Mouse (Mus musculus) limb, embryonic 14.5 days (tissue): ENCODE measurements around the gene Pigp. TPM values are rescaled to one million over a fixed set of nuclear protein-coding genes. Genes with fewer than 3 reads are reported as not detected.
A peak's percentile ranks its signal among the peaks of the same experiment; 100 is the strongest.

ENCODE experiments used
- ATAC-seq: fragments of 200-750 bp; cut with Nextera tagmentation; 2 replicates; pipeline ENCODE4 v1.8.0; 2017; ENCODE audit warnings: low read depth, moderate number of reproducible peaks, moderate TSS enrichment; ENCODE audit not compliant: low FRiP score
- DNase-seq: peaks from one replicate; pipeline ENCODE4 v3.0.0-alpha.2; 2015; ENCODE audit warnings: low spot score
- H3K27ac ChIP-seq: fragments of 300-500 bp; sonication (generic); replicated peaks from 2 replicates; pipeline ENCODE4 v1.5.1; 2014; ENCODE audit warnings: low read depth, mild to moderate bottlenecking, low read length, moderate library complexity, mixed read lengths
- H3K27me3 ChIP-seq: fragments of 300-500 bp; sonication (generic); 2 replicates; pipeline ENCODE4 v1.6.1; 2014; ENCODE audit warnings: low read length, mixed read lengths; ENCODE audit not compliant: control insufficient read depth, insufficient read depth
- H3K36me3 ChIP-seq: fragments of 300-500 bp; sonication (generic); 2 replicates; pipeline ENCODE4 v1.6.1; 2014; ENCODE audit warnings: mild to moderate bottlenecking, low read length, moderate library complexity, mixed read lengths; ENCODE audit not compliant: control insufficient read depth, insufficient read depth
- H3K4me1 ChIP-seq: fragments of 300-500 bp; sonication (generic); 2 replicates; pipeline ENCODE4 v1.6.1; 2014; ENCODE audit warnings: antibody characterized with exemption, low read length, mixed read lengths; ENCODE audit not compliant: control insufficient read depth, insufficient read depth
- H3K4me2 ChIP-seq: fragments of 300-500 bp; sonication (generic); replicated peaks from 2 replicates; pipeline ENCODE4 v1.6.1; 2014; ENCODE audit warnings: low read depth, mild to moderate bottlenecking, low read length, moderate library complexity; ENCODE audit not compliant: severe bottlenecking
- H3K4me3 ChIP-seq: fragments of 300-500 bp; sonication (generic); replicated peaks from 2 replicates; pipeline ENCODE4 v1.5.1; 2014; ENCODE audit warnings: low read length
- H3K9ac ChIP-seq: fragments of 300-500 bp; sonication (generic); 2 replicates; pipeline ENCODE4 v1.6.1; 2014; ENCODE audit warnings: mild to moderate bottlenecking, low read depth, low read length, moderate library complexity; ENCODE audit not compliant: severe bottlenecking
- H3K9me3 ChIP-seq: fragments of 300-500 bp; sonication (generic); 2 replicates; pipeline ENCODE4 v1.6.1; 2016; ENCODE audit warnings: low read length; ENCODE audit not compliant: control insufficient read depth
- POLR2A ChIP-seq: fragments of 200-500 bp; IDR thresholded peaks from 2 replicates; pipeline ENCODE4 v1.8.0; 2012; ENCODE audit warnings: inconsistent platforms, mild to moderate bottlenecking, moderate library complexity, borderline replicate concordance; ENCODE audit not compliant: insufficient read depth, insufficient read length; ENCODE audit errors: extremely low read depth
- WGBS: fragments of 180-500 bp; shearing (Covaris S2); extraction: QIAGEN DNeasy Blood & Tissue Kit; methylation state at CpG from one replicate; pipeline ENCODE4 v1.1.7; 2014; 5-methylcytosine and 5-hydroxymethylcytosine counted together
- polyA plus RNA-seq, 2 experiments: library from polyadenylated mRNA; depleted of rRNA in 1 of 2; stranded (reverse) in 1 of 2; unstranded in 1 of 2; fragments of >200 nt; fragmentation: Nextera tagmentation in 1 of 2; extraction: Ambion mirVana in 1 of 2; gene quantifications; 2 replicates each; pipeline versions ENCODE4 v1.2.1 to v1.2.3; 2012 to 2014

Pigp gene
- polyA plus RNA-seq, 2 experiments: 83.2 to 101 TPM

DNA sequence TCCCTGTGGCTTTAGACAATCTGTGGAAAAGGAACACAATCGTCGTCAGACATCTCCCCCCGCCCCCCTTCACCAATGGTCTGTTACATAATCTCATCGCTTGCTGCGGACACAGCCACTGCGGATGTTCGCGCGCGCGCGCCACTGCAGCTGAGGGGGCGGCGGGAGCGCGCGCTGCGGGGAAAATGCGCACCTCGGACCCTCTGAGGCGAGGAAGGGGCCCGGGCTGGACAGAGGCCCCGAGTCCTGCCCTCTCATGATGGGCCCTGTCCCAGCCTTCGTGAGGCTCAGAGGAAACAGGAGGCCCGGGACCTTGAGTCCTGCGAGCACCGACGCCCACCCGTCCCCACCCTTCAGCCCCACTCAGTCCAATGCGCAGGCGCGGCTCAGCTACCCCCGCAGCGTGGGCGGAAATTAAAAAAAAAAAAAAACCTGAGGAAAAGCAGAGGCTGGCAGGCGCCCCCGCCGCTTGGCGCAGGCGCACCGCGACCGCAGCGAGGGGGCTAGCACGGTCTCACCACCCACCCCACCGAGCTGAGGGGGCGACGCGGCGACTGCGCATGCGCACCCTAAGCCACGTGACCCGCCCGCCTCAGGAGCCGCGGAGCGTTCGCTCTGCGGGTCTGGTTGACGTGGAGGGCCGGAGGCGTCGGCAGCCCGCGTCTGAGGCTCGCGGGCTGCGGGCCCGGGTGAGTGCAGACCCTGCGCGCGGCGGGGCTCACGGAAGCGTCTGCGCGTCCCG, 1.3 kb downstream of the Pigp start, which contains the start of gene Ttc3:
TSS of gene Ttc3 (plus strand) at position 446 of the 742 bp plus-strand sequence.
- H3K9me3 ChIP-seq: no peaks in the 10 kb centered on the region
- peak within 1 kb of the TSS; percentile 98 for H3K27ac ChIP-seq
- H3K36me3 ChIP-seq: no peaks in the 10 kb centered on the region
- DNase-seq: peak; percentile 98
- under 1% methylated on average over 60 of the region's 79 CpGs for WGBS
- TF ChIP-seq POLR2A: peak; percentile 91; the same call in 1 of the 2 replicates
- H3K4me3 ChIP-seq: peak within 1 kb of the TSS; percentile 93
- H3K4me1 ChIP-seq: peaks cover 20% of the 10 kb centered on the region
- H3K27me3 ChIP-seq: no peaks in the 10 kb centered on the region
- H3K4me2 ChIP-seq: peak within 1 kb of the TSS; percentile 61
- peak; percentile 87 for ATAC-seq
- H3K9ac ChIP-seq: peak within 1 kb of the TSS; percentile 88

DNA sequence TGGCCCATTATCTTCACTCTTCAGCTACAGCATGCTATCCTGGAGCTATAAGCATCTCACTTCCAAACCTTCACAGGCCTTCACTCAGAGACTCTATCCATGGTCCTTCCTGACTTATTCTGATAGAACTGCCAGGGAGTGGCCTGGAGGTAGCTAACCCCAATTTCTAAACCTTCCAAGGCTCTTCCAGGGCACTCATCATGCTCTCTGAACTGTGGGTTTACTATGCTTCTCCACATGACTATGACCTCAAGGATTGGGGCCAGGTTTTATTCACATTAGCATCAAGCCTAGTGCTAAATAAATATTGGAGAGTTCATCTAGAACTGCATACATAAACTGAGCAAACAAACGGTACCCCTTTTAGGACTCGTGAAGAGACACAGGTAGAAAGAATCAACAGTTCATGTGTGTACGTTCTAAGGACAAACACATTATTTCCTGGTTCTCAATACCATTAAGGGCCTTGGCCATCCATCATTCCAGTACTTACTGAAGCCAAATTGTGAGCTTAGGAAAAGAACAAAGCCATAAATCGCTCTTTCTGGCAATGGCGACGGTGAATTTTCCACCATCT, 2.0 kb downstream of the Pigp start:
- DNase-seq (no peak), ATAC-seq (no peak)
- no peak for TF ChIP-seq POLR2A

DNA sequence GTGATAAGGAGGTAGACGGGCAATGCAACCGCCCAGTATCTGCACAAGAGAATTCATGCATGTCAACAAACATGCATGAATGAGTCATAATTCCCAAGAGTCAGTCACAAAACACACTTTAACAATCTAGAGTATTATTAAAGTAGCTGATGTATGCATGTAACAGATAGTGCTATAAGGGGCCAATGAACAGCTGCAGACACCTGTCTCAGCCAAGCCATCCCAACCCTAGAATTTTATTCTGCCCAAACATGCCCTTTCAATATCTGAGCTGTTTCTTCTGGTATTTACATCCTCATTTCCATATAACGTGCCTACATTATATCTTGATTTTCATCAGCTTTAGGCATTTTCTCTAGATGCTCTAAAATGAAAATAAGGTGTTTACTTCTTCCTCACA, 6.2 kb downstream of the Pigp start:
- 82% methylated on average over 3 of the region's 3 CpGs for WGBS
- TF ChIP-seq POLR2A: no peak
- peaks cover 4% of the 10 kb centered on the region for H3K36me3 ChIP-seq
- H3K9me3 ChIP-seq: no peaks in the 10 kb centered on the region
- no peak overlapping the region for H3K27ac ChIP-seq
- DNase-seq (no peak), ATAC-seq (no peak)
- H3K4me1 ChIP-seq: peaks cover 8% of the 10 kb centered on the region; the same call in 1 of the 2 replicates
- no peak overlapping the region for H3K4me2 ChIP-seq
- H3K4me3 ChIP-seq: no peak overlapping the region
- H3K27me3 ChIP-seq: no peaks in the 10 kb centered on the region
- no peak overlapping the region for H3K9ac ChIP-seq

More for the DNA sequence above, 2.0 kb downstream of the Pigp start:
- Histone ChIP-seq H3K27me3 (no peaks in the 10 kb centered on the region), H3K9me3 (no peaks in the 10 kb centered on the region), H3K9ac (peak overlapping the region; percentile 80), H3K4me1 (peaks cover 18% of the 10 kb centered on the region), H3K36me3 (no peaks in the 10 kb centered on the region), H3K4me3 (peak overlapping the region; percentile 93), H3K27ac (peak overlapping the region; percentile 93), H3K4me2 (peak overlapping the region; percentile 61)
- WGBS: 7% methylated on average over 6 of the region's 6 CpGs

DNA sequence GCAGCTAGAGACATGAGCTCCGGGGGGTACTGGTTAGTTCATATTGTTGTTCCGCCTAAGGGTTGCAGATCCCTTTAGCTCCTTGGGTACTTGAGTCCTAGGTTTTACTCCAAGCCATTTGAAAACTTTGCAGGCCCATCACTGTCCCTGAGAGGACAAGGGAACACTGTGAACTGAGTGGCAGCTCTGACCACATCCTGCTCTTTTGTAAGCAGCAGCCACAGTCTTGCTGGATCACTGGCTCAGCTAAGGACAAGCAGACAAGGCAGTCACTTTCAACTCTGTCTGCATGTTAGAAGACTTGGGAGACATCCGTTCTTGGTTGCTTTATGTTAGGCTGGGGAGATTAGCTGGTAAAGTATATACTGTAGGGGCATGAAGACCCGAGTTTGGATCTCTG, 7.8 kb downstream of the Pigp start:
- DNase-seq: no peak
- Histone ChIP-seq H3K4me1 (no peaks in the 10 kb centered on the region), H3K4me3 (no peak overlapping the region), H3K27me3 (no peaks in the 10 kb centered on the region), H3K36me3 (peaks cover 4% of the 10 kb centered on the region), H3K4me2 (no peak overlapping the region), H3K9me3 (no peaks in the 10 kb centered on the region), H3K27ac (no peak overlapping the region), H3K9ac (no peak overlapping the region)
- 87% methylated on average over 4 of the region's 4 CpGs for WGBS
- no peak for ATAC-seq
- TF ChIP-seq POLR2A: no peak

DNA sequence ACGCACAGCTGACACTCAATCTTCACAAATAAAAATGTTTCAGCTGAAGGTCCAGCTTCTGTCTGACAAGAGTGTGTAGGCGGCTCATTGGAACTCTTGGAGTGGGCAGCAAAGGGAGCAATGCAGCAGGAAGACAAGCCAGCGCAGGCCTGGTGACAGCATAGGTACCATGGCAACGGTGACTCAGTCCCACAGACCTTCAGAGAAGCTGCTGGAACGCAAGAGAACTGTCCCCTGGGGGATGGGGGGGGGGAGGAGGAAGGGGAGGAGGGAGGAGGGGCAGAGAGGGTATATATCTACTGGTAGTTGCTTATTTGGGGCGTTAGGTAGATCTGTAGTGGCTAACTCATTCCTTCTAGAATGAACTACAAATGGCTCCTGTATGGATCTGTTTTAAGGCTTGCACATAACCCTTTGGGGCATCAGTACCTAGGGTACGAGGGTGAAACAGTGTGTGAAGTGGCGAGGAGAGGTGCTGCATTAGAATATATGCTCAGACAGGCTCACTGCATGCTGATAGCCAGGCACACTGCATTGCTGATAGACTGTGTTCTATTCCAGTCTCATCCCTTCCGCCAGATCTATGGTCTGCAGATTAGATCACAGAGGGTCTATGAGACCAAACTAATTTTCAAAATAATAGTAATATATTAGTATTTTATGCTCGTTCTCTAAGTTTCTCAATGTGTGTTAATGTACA, 9.3 kb downstream of the Pigp start:
- DNase-seq (peak; percentile 35), ATAC-seq (no peak)
- 53% methylated on average over 10 of the region's 10 CpGs for WGBS
- Histone ChIP-seq H3K9ac (no peak overlapping the region), H3K27ac (0 out of 2 replicates have a peak overlapping the region, but pooled peaks have one; percentile 5), H3K4me1 (no peaks in the 10 kb centered on the region), H3K4me3 (no peak overlapping the region), H3K27me3 (no peaks in the 10 kb centered on the region), H3K9me3 (no peaks in the 10 kb centered on the region), H3K4me2 (no peak overlapping the region), H3K36me3 (peaks cover 4% of the 10 kb centered on the region)
- TF ChIP-seq POLR2A: no peak
